Mouse (Mus musculus) liver, adult 2 months (tissue): ENCODE results near the gene Fbxo7.

Experiments used
- CTCF ChIP-seq: fragments of 200-500 bp; IDR thresholded peaks from 2 replicates; pipeline ENCODE4 v1.5.1; 2011; ENCODE audit warnings: low read depth, low read length, control low read depth
- POLR2A ChIP-seq: fragments of 200-500 bp; IDR thresholded peaks from 2 replicates; pipeline ENCODE4 v1.6.1; 2011; ENCODE audit warnings: low read length, control low read depth; ENCODE audit not compliant: insufficient read depth; ENCODE audit errors: extremely low read depth

- TF ChIP-seq CTCF (no peak), POLR2A (no peak)
Measured at GRCm38 (mm10) chr10:86074971-86075711, 53.4 kb downstream of the Fbxo7 start.
